Mouse (Mus musculus) kidney, adult 2 months (tissue): ENCODE measurements at regions not wholly inside any gene's neighbourhood (a gene's known extent, or its start where the extent isn't known, plus 50 kb on each side); places are given as distances from the start of the nearest gene placed in this dataset.

ENCODE experiments used
- CTCF ChIP-seq: fragments of 200-500 bp; conservative IDR thresholded peaks from 2 replicates; pipeline ENCODE4 v1.5.1; 2011; ENCODE audit warnings: low read depth, mild to moderate bottlenecking, control low read depth, low read length, moderate library complexity, mixed read lengths; ENCODE audit not compliant: insufficient read depth, insufficient read length
- POLR2A ChIP-seq: fragments of 200-500 bp; IDR thresholded peaks from one replicate; pipeline ENCODE4 v1.6.1; 2011; ENCODE audit warnings: low read depth, low read length, control low read depth

- TF ChIP-seq CTCF (no peak), POLR2A (no peak)
Observed at GRCm38 (mm10) chr17:14595525-14595924, 98.5 kb downstream of the Thbs2 start.
